Mouse (Mus musculus) embryo, embryonic 10.5 days (tissue): Measurements from ENCODE around the gene A530064D06Rik.
A peak's percentile ranks its signal among the peaks of the same experiment; 100 is the strongest.
"Not testable (repeated sequence)": the region's sequence is repeated elsewhere in the genome, so short reads cannot be mapped to it uniquely, and the experiment has no call there.

Experiments used
- DNase-seq: peaks from one replicate; pipeline ENCODE4 v3.0.0-alpha.2; 2015; ENCODE audit warnings: low spot score

A530064D06Rik gene

DNA sequence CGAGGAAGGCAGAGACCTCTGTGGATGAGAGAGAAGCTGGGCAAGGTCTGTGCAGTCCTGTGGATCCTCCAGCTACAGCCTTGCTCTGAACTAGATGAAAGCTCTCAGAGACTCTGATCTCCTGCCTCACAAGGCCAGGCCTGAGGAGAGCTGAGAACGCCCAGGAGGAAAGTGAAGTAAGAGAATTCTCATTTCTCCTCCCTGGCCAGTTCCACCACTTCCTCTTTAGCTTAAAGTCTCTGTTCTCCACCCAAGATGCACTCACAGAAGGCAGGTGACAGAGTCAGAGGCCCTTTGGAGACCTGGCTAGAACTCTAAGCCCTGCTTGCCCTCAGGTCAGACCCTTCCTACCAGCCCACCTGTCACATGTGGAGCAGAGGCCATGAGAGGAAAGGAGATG is at the start of gene A530064D06Rik:
Gene A530064D06Rik (minus strand): TSS at position 173 of the 400 bp plus-strand sequence.
- DNase-seq = not testable (repeated sequence)

DNA sequence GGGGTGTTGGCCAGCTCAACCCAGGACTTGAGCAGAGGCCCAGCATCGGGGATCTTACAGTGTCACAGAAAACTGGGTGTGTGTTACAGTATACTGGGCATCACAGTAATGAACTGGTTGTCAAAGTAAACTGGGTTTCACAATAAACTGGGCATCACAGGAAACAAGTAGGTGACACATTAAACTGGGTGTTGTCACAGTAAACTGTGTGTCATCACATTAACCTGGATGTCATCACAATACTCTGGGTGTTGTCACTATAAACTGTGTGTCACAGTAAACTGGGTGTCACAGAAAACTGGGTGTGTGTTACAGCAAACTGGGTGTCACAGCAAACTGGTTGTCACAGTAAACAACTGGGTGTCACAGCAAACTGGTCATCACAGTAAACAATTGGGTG is 48.4 kb upstream of the A530064D06Rik start:
- DNase-seq = no peak

DNA sequence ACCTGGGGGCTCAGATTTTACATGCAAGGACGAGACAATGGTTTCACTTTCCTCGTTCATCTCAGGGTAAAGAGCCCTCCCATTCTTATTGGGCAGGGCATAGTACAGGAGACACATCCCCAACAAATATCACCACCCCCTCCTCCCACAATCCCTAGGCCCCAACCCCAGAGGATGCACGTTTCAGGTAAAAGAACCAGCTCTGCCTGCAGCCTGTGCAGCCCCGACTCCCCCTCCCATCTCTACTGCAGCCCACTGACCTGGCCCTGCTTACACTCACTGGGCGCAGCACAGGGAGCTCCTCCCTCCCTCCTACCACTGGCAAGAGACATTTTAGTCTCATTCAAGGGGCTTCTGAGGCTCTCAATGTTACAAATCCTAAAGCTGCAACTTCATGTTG is 46.4 kb upstream of the A530064D06Rik start:
- DNase-seq = no peak

DNA sequence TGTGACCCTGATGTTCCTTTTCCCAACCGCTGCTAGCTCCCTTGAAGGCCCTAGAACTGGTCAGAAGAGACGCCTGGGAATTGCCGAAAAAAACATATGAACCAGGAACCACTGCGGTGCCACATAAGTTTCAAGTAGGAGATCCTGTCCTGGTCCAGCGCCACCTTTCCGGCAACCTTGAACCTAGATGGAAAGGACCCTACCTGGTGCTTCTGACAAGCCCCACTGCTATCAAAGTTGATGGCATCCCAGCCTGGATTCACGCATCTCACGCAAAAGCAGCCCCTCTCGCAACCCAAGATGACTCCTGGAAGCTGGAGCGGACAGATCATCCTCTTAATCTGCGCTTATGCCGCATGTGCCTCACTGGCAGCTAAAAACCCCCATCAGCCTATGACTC is 45.5 kb upstream of the A530064D06Rik start:
- no peak for DNase-seq

DNA sequence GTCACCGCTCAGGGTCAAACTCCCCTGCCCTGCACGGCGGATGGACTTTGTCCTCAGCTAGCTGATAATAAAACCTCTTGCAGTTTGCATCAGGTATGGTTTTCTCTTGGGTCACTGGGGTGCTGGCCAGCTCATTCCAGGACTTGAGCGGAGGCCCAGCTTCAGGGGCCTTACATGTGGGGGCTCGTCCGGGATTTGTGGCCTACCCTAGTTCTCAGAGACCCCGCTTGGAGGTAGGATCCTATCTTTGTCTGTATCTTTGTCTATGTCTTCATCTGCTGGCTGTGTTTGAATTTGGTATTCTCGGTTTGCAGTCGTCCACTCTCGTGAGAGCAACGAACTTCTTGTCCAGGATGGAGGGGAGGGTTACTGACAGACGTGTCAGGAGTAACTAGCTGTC is 36.0 kb upstream of the A530064D06Rik start:
- DNase-seq = no peak

DNA sequence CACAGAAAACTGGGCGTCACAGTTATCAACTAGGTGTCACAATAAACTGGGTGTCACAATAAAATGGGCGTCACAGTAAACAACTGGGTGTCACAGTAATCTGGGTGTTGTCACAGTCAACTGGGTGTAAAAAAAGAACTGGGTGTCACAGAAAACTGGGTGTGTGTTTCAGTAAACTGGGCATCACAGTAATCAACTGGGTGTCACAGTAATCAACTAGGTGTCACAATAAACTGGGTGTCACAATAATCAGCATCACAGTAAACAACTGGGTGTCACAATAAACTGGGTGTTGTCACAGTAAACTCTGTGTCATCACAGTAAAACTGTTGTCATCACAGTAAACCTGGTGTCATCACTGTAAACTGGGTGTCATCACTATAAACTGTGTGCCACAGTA is 25.3 kb upstream of the A530064D06Rik start:
- DNase-seq = no peak

DNA sequence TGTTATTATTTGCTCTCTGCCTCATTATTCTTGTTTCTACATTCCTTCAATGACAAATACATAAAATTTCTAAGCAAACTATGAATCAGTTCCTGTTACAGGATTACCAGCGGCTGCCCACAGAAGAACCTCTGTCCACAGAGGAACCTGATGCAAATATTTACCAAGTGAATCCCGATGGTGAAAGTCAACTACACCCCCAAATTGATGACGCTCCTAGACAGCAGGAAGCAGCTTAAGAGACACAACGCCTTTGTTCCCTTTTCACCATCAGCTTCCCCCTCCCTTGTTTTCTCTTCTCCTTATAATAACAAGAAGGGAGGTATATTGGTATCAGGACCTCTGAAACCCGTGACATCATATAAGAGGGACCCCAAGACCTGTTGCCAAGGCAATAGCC is 18.2 kb upstream of the A530064D06Rik start:
- DNase-seq = no peak

DNA sequence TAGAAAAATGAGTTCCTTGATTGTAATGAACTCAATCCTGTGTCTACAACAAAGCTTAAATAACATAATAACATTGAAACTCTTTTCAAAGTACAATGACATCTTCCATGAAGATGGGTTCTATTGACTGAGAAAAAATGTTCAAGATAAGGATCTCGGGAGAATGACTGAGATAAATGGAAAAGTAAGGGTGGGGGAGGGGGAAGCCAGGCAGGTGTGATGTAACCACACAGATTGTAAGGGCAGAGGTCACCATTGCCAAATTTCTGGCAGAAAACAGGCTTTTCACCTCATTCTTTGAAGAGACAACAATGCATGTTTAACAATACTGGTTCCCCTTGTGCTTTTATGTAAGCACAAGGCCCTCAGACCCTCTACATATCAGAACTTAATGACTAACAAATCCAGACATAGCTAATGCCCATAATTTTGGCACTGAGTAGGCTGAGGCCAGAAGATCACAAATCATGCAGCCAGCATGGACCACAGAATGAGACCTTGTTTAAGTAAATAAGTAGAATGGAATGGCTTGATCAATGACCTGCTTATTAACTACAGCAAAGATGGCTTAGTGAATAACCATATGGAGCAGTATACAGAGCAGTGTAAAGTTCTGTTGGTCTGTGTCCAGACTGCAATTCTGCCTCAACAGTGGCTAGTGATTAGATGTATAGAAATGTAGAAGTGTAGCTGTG is 9.5 kb downstream of the A530064D06Rik start:
- DNase-seq = no peak

DNA sequence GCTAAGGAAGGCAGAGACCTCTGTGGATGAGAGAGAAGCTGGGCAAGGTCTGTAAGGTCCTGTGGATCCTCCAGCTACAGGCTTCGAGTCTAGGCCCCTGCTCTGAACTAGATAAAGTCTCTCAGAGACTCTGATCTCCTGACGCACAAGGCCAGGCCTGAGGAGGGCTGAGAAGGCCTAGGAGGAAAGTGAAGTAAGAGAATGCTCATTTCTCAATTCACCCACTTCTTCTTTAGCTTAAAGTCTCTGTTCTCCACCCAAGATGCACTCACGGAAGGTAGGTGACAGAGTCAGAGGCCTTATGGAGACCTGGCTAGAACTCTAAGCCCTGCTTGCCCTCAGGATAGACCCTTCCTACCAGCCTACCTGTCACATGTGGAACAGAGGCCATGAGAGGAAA is 21.0 kb downstream of the A530064D06Rik start, which contains the start of gene 9830107B12Rik:
Gene 9830107B12Rik (minus strand): TSS at position 149 of the 400 bp plus-strand sequence.
- no peak for DNase-seq

DNA sequence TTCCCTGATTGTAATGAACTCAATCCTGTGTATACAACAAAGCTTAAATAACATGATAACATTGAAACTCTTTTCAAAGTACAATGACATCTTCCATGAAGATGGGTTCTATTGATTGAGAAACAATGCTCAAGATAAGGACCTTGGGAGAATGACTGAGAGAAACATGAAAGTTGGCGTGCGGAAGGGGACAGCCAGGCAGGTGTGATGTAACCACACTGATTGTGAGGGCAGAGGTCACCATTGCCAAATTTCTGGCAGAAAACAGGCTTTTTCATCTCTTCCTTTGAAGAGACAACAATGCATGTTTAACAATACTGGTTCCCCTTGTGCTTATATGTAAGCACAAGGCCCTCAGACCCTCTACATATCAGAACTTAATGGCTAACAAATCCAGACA is 34.3 kb downstream of the A530064D06Rik start:
- DNase-seq = no peak

DNA sequence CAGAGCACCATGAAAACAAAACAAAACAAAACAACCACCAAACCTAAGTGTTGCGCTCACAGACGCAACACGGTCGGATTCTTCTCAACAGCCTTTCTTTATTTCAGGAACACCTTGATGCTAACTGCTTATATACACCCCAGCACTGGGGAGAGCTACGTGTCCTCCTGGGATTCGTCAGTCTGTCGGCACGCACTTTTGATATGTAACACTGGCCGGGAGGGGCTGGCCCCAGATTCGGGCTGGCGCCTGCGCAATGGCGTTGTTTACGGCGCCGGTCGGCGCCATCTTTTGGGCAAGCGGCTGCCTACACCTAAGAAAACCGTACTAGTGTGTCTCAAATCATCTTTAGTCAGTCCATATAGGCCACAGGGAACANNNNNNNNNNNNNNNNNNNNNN is 46.6 kb downstream of the A530064D06Rik start:
- no peak for DNase-seq

DNA sequence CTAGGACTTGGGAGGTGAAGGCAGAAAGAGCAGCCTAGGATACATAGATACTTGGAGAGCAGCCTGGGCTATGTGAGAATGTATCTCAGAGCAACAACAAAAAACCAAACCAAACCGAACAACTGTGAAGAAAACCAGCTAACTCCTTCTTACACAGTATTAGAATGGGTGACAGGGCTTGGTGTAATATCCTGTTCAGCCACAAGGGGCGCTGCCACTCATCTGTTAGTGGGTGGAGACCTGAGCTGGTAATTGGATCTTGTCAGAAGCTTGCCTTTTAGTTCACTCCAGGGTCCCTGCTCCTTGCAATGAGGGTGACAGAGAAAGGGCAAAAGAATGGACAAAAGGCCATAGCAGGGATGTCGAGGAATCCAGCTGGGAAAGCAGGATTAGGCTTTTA is 47.4 kb downstream of the A530064D06Rik start:
- peak; percentile 90 for DNase-seq

DNA sequence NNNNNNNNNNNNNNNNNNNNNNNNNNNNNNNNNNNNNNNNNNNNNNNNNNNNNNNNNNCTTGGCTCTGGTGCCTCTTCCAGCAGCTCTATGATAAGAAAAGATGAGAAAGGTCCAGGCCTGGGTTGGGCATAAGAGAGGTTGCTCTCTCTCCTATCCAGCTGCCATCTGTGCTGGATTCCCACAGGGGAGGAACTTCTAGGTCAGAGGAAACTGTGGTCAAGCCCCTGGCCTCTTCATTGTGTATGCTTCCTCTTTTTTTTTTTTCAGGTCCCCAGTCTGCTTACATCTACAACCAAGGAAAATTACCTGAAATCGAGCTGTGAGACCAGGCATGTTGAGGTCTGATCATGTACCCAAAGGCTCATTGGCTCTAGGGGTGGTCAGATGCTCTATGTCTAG is 48.5 kb downstream of the A530064D06Rik start:
- DNase-seq = no peak

DNA sequence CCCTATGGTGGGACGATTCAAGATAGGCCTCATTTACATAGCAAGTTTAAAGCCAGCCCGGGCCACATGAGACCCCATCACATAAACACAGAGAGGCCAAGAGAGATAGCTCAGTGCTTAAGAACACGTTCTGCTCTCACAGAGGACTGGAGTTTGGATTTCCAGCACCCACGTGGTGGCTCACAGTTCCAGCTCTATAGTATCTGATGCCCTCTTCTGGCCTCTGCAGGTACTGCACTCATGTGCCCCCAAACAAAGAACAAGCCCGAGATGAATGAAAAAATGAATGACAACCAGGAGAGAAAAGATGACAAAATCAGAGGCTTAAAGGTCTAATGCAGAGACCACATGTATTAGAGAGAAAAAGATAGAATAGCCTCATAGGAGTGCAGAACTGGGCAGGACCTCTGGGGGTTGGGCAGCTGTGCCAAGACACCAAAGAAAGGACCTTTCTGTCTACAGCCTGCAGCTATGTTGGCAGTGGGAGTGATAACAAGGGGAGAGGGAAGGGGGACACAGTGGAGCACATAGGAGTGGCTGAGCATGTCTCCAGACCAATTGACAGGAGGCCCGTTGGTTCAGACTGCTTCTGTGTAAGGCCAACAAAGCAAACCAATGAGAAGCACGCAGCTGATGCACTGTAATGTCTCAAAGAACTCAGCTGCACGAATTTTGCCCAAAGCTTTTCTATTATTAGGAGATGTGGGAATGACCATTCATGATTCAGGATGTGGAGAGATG is 56.4 kb downstream of the A530064D06Rik start:
- DNase-seq = peak; percentile 76

DNA sequence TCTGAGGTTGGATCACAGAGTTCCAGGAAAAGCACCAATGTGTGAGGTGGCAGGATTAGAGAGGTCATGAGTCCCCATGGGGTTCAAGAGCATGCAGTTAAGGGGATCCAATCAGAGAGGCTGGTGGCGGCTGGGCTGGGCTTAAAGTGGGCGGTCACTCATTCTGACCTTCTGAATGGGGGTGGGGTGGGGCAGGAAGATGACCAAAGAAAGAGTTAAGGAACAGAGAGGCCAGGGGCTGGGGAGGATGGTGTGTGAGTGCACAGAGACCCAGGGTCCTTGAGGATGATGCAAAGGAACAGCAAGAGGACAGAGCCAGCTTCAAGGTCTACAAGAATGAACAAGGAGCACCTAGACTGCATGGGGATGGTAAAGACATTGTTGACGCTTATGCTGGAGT is 58.6 kb downstream of the A530064D06Rik start:
- no peak for DNase-seq

DNA sequence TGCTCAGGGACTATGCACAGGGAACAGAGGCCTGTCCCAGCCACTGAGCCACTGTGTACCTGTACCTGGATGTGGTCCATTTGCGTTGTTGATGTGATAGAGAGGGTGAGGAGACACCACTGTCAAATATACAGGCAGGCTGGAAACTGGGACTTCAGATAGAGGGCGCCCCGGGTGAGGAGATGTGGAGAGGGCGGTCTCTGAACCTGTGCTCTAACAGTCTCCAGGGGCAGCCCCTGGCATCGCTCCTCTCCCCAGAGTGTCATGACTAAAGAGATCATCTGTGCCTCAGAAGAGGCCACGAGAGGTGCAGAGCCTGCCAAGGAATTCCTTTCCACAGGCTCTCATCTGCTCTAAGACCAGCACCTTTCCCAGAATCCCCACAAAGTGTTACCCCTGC is 59.2 kb downstream of the A530064D06Rik start:
- no peak for DNase-seq

DNA sequence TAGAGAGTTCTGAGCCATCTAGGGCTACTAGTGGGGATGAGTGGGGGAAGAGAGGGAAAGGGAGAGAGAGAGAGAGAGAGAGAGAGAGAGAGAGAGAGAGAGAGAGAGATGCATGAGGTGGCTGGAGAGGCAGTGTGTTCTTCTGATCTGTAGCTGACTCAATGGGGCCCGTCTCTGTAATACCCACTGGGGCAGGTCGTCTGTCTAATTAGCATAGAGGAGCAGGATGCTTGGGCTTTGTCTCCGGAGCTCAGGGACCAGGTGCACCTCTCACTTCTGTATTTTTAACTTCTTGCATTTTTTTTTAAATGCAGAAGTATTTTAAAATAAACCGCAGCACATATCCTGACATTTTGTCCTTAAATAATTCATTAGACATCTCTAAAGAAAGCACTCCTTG is 59.7 kb downstream of the A530064D06Rik start:
- no peak for DNase-seq

DNA sequence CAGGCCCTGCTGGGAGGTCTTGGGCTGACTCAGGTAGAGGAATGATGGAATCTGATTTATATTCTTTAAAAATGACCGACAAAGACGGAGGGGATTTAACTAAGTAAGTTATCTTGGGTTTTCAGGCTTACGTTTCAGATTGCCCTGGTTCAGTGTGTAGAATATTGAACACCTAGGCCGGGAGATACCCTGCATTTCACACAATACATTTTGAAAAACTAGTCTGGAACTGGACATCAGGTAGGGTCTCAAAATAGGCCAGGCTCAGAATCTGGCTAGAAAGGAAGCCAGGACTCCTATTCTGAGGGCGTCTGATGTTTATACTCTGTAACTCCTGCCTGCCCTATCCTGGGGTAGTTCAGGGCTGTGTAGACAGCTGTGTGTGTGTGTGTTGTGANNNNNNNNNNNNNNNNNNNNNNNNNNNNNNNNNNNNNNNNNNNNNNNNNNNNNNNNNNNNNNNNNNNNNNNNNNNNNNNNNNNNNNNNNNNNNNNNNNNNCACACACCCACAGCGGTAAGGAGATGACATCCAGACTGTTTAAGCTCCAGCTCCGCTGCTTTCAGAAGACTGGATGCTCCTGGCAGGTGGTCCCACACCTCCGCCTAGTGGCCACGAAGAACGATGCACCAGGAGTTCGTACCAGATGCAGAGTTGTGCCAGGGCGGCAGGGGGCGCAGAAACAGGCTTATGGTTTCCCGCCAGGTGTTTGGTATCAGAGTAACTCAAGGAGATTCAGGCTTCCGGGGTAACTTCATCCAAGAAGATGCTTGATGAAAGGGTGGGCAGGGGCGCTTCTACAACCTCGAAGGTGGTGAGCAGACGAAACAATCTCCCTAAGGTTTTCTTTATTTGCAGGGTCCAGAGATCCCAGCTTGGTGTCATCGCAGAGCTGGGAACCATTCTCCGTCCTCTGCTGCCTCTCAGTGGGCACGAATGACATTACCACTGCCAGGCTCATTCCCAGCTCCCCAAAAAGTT is 66.3 kb downstream of the A530064D06Rik start:
- peak; percentile 95 for DNase-seq

DNA sequence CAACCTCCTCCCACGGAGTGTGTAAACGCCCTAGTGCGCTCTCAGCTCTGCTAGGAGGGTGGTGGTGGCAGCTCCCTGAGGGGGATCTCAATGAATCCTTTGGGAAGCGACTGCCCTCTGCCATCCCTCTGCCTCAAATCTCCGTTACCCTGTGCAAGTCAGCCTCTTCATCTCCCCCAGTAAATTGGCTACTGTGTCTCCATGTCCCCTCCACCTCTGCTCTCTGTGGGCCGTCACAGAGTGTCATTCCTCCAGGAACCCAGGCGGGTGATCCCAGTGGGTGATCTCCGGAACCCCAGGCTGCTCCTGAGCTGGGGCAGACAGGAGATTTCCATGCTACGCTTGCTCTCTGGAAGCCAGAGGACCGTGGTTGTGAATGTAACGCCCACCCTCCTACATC is 67.8 kb downstream of the A530064D06Rik start:
- DNase-seq = no peak
